Mouse (Mus musculus): ENCODE measurements around the gene Pla2g7.

Gene Pla2g7

GRCm38 (mm10) chr17:43646925-43647324, 79.0 kb downstream of the Pla2g7 start:
- DNase-seq (ENCODE audit: low spot score) = no peak

- DNase-seq (ENCODE audit: low spot score) = no peak
Measured at GRCm38 (mm10) chr17:43649641-43650436, 81.9 kb downstream of the Pla2g7 start.

DNA sequence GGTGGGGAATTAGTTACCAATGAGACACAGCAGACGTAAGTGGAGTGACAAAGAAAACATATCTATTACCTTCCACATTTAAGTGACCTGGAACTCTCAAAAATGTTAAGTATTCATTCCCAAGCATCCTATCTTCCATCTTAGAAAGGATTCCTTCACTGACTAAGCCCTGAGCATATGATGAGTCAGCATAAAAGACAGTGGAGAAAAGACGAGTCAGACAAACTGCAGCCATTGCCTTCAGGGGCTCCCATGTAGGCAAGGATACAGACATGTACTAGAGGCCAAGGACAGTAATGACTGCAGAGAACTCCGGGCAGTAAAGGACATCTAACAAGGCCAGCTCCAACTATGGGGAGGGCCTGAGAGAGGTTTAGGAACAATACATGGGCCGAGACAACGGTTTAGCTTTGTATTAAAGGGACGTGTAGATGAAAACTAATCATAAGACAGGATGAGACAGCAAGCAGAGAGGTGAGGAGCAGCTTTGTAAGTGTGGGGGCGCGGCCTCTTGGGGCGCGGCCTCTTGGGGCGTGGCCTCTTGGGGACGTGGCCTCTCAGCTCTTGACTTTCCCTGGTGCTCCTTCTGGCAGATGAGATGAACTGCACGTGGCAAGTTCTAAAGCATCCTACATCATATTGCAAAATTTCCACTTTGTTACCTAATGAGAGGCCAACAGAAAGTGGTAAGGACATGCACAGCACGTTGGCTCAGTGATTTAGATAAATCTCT, 83.6 kb downstream of the Pla2g7 start:
- DNase-seq (ENCODE audit: low spot score) = no peak

Data from urinary bladder, postnatal 10 days (tissue).